Mouse (Mus musculus) mature B cell (primary cell): ENCODE data around the gene Tmem248.

Source experiments
- in situ Hi-C: fragments of 300-500 bp; cut with MboI; formaldehyde crosslinking; loops from 2 replicates; pipeline ENCODE4 v1.14.3; 2019

The Tmem248 gene

DNA sequence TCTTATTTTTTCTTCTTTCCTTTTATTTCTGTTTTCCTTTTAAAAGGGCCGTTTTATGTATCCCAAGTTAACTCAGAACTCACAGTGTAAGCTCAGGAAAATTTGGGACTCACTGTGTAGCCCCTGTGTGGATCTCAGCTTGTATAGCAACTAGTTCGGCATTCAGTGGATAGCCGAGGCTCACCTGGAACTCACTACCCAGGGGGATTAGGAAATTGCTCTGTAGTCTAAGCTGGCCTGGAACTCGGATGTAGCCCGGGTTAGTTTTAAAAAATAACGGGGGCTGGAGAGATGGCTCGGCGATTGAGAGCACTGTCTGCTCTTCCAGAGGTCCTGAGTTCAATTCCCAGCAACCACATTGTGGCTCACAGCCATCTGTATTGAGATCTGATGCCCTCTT lies 40.4 kb downstream of the Tmem248 start:
- in situ Hi-C loops = no loop called here

DNA sequence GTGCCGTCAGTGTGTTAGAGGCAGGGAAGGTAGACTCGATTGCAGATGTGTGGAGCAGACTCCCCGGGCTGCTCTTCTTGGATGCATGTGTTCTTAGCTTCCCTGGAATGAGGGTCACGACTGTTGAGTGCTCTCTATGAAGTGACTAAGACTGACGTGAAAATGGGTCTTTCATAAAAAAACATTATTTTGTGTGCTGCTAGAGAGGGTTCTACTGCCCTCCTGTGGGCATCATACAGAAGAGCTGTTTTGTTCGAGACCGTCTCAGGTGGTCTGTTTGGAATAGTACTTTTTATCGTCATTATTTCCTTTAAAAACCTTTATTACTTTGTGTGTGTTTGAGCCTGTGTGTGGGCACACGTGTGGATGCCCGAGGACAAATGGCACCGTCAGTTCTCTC lies 46.6 kb downstream of the Tmem248 start:
- in situ Hi-C loops = no loop called here

GRCm38 (mm10) chr5:130264433-130265005 lies 47.6 kb downstream of the Tmem248 start:
- in situ Hi-C loops = no loop called here

DNA sequence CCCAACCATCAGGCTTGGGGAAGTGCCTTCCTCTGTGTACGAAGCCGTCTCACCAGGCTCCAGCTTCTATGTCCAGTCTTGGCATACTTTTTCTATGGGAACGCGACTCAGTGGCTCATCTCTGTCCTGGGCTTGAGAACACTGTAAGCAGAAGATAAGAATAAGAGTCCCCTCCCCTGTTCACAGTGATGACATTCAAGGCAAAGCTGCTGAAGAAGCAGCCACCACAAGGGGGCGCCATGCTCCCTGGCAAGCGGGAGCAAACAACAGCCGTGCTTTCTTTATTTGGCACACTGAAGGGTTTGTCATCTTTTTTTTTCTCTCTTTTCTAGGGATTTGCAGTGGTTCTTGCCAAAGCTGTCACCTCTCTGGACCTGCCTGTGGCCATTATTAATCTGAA lies 49.8 kb downstream of the Tmem248 start:
- in situ Hi-C loops = no loop called here

DNA sequence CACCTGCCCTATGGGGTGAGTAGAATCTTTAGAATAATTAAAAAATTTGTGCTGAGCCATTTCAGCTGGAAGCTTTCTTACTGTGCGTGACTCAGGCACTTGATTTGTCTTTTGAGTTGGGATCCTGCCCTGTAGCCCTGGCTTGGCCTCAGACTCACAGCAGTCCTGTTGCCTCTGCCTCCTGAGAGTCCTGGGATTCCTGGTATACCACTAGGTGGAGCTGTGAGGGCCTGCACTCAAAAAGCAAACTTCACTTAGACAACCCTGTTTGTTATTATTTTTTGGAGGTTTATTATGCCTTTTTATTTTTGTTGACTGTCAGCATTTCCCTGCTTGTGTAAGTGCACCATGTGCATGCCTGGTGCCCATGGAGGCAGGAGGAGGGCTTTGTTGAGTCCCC lies 50.4 kb downstream of the Tmem248 start:
- in situ Hi-C loops = no loop called here

- in situ Hi-C loops = no loop called here
Observed at GRCm38 (mm10) chr5:130268976-130269375, 52.1 kb downstream of the Tmem248 start.

DNA sequence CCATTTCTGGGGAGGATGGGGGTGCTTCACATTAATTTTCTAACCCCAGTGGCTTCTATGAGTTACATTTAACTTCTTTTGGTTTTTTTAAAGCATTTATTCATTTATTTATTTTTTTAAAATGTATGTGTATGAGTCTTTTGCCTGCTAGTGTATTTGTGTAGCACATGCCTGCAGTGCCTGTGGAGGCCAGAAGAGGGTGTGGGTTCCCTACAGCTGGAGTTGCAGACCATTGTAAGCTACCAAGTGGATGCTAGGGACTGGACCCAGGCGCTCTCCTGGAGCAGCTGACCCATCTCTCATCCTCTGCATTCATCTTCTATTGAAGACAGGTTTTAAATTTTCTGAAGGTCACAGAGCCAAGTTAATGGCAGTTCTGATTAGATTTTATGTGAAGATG lies 55.5 kb downstream of the Tmem248 start:
- in situ Hi-C loops = no loop called here

- in situ Hi-C loops = no loop called here
Observed at GRCm38 (mm10) chr5:130273046-130273445, 56.2 kb downstream of the Tmem248 start.

DNA sequence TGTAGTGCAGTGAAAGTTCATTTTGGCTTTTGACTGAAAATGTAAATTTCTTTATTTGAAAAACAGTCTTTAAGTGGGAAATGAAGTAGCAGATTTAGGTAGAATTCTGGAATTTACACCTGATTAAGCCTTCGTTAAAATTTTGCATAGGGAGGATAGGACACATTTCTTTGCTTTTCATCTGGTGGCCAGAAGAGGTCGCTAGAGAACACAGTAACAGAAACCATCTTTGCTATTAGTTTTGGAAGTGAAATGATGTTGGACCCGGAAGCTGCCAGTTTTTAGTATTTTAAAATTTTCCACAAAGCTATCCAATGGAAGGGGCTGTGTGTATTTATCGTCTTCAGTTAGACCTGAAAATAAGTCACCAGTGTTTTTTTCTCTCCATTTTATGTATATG lies 58.6 kb downstream of the Tmem248 start:
- in situ Hi-C loops = loop anchor here (25.0 kb wide), 1 partner anchor 587 kb away; no protein-coding TSS in a partner anchor

DNA sequence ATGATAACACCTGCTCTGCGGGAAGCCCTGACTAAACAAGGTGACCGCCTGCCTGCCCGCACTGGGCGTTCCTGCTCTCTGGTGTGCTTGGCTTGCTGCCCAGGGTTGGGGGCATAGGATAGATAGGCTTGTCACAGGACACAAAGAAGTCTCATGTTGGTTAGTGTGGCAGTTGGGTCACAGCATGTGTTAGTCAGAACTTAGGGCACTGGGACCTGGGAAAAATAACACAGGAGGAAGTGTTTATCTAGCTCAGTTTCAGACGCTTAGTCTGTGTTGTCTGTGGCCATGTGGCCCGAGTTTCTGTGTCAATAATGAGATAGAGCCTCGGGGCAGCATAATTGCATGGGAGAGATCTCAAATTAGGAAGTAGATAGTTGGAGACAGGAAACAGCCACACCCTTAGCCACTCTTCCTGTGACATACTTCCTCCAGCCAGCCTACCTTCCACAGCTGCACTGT lies 61.2 kb downstream of the Tmem248 start:
- in situ Hi-C loops = loop anchor here (25.0 kb wide), 1 partner anchor 584 kb away; no protein-coding TSS in a partner anchor

GRCm38 (mm10) chr5:130283079-130283732 lies 66.3 kb downstream of the Tmem248 start:
- in situ Hi-C loops = loop anchor here (25.0 kb wide), 1 partner anchor 579 kb away; no protein-coding TSS in a partner anchor

- in situ Hi-C loops = loop anchor here (25.0 kb wide), 1 partner anchor 574 kb away; no protein-coding TSS in a partner anchor
Observed at GRCm38 (mm10) chr5:130288106-130288505, 71.2 kb downstream of the Tmem248 start.

- in situ Hi-C loops = loop anchor here (25.0 kb wide), 1 partner anchor 572 kb away; no protein-coding TSS in a partner anchor
Observed at GRCm38 (mm10) chr5:130290242-130290641, 73.4 kb downstream of the Tmem248 start.

DNA sequence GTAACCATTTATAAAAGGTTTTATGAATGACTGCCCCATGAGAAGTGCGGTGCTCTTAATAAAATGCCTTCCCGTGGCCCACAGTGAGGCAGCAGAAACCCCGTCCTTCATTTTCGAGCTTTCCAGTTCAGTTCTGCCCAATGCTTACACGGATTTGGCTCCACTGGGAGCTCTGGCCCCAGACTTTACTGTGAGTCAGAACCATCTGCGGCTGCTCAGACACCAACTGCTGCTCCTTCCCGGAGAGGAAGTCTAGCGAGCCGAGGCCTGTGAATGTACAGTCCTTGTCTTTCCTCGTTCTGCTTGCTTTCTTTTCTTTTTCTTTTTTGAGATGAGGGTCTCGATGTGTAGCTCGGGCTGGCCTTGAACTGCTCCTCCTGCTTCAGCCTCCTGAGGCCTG lies 73.9 kb downstream of the Tmem248 start:
- in situ Hi-C loops = loop anchor here (25.0 kb wide), 1 partner anchor 572 kb away; no protein-coding TSS in a partner anchor

DNA sequence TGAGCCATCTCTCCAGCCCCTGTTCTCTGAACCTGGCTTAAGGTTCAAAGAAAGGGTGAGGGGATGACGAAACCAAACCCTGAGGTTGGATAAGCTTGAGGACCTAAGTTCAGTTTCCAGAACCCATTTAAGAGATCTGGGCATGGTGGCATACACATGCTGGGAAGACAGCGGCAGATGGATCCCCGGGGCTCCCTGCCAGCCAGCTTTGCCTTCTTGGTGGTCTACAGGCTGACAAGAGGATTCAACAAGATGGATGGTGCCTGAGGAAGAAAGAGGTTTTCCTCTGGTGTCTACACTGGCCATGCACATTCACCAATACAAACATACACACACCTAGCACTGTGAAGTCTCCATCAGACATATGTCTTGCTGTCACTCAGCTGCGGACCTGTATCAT lies 76.1 kb downstream of the Tmem248 start:
- in situ Hi-C loops = loop anchor here (25.0 kb wide), 1 partner anchor 569 kb away; no protein-coding TSS in a partner anchor
